Mouse (Mus musculus) MEL-GATA-1-ER (cell line): Measurements from ENCODE around the gene Lrrc8d.
"Not testable (repeated sequence)": the region's sequence is repeated elsewhere in the genome, so short reads cannot be mapped to it uniquely, and the experiment has no call there.

Experiments
- DNase-seq: peaks from one replicate; pipeline ENCODE4 v3.0.0-alpha.2; 2012; ENCODE audit warnings: low read depth; ENCODE audit errors: extremely low read depth

The Lrrc8d gene

DNA sequence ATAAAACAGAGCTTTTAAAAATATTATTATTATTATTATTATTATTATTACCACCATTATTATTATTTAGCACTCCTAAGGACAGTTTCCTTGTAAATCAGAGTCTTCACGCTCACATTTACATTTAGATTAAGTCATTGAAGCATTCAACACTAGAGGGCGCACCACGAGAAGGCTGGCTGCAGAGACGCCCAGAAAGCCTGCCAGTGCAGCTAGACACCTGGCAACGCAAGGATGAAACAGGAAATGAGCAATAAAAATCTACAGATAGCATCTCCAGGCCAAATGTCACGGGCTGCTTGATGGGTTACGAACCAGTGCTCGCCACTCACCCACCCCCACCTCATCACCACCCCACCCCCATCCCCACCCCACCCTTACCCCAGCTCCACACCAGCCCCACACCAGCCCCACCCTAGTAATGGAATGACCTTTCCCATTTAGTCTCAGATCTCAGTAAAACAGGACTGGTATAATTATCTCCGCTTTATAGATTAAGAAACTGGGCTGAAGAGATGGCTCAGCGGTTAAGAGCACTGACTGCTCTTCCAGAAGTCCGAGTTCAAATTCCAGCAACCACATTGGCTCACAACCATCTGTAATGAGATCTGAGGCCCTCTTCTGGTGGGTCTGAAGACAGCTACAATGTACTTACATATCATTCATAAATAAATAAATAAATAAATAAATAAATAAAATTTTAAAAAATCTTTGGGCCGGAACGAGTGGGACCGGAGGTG lies 14.7 kb upstream of the Lrrc8d start:
- DNase-seq: peak; percentile 43

GRCm38 (mm10) chr5:105685780-105686305 lies 13.9 kb upstream of the Lrrc8d start:
- DNase-seq: not testable (repeated sequence)

DNA sequence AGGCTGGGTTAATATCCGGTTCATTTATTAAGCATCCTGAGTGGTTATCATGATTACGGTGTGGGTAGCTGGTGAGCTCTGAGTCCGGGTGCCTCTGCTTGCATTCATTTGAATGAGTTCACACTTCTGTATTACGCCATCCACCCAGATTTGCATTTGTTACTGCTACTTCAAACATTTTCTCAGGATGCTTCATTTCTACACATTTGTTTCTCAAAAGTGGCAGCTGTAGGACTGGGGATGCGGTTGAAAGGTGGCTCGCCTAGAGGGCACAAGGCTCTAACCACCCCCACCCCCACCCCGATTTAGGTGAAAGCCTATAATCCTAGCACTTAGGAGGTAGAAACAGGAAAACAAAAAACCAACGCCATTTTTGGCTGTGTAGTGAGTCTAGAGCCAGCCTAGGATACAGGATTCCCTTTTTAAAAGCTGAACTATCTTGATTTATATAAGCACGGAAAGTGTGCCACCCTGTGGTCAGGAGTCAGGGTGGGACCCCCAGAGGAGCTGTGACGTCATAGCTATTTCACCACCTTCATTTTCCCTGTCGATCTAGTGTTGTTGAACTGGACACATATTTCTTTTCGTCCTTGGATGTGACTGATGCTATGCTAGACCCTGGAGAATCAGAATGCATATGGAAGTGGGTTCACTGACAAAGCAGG lies 13.3 kb upstream of the Lrrc8d start:
- DNase-seq: no peak

GRCm38 (mm10) chr5:105690502-105691454 lies 9.0 kb upstream of the Lrrc8d start:
- DNase-seq: no peak

DNA sequence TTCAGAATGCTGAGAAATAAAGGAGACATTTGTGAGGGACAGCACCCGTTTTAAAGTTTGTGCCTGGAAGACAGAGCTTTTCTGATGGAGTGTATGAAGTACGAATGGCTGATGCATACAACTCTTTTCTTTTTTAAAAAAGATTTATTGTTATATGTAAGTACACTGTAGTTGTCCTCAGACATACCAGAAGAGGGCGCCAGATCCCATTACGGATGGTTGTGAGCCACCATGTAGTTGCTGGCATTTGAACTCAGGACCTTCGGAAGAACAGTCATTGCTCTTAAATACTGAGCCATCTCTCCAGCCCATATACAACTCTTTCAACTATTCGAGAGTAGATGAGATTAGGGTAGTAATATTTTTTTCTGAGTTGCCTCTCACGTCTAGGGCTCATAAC lies 8.1 kb upstream of the Lrrc8d start:
- no peak for DNase-seq

GRCm38 (mm10) chr5:105694339-105694930 lies 5.3 kb upstream of the Lrrc8d start:
- no peak for DNase-seq

GRCm38 (mm10) chr5:105696049-105696448 lies 3.7 kb upstream of the Lrrc8d start:
- no peak for DNase-seq

DNA sequence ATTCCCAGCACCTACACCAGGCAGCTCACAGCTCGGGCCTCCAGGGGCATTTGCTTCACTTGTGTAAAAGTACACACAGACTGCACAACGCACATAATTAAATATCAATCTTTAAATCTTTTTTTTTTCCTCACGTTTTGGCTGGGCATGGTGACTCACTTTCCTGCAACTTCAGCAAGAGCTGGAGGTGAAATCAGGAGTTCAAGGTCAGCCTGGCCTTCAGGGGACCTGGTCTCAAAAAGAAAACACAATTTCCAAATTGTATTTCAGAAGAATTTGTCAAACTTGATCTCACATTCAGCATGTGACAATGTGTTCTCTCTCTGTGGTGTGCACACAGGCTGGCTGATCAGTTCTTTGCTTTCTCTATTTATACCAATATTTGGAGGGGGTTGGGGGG lies 1.9 kb upstream of the Lrrc8d start:
- no peak for DNase-seq

DNA sequence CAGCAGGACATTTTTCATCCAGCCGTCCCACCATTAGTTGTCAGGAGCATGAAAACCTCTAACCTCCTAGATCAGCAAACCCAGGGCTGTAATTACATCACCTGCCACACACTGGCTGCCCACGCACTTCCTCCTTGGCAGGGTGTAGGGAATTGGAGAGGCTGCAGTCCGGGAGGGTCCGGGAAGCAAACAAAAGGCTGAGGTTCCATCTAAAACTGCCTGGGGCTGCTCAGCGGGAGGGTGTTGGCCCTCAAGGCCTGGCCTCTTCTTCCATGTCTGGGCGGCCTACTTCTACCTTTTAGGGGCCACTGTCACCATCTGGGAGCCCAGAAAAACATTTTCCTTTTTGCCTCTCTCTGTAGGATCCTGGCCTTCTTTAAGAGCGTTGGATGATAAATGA lies 1.1 kb upstream of the Lrrc8d start:
- no peak for DNase-seq

- DNase-seq: peak; percentile 69
These were observed 492 bp downstream of the Lrrc8d start for GRCm38 (mm10) chr5:105700070-105700851.

GRCm38 (mm10) chr5:105701326-105701725 lies 1.6 kb downstream of the Lrrc8d start:
- DNase-seq: no peak

DNA sequence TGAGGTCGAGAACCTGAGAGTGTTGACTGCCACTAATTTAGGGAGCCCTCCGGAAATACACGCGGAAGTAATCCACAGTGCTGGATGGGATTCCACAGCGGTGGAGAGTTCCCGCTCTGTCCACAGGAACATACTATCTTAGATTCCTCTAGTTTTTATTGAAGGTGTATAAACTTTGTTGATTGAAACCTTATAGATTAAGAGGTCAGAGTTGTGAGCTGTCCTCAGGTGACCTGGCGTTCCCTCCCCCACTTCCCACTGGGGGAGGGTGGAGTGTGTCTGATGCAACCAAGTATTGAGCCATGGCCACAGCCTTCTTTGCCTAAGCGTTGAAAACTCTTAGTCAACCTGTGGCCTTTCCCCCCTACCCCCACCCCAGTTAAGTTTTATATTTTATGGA lies 2.1 kb downstream of the Lrrc8d start:
- DNase-seq: no peak

GRCm38 (mm10) chr5:105702580-105703285 lies 3.0 kb downstream of the Lrrc8d start:
- DNase-seq: no peak

- no peak for DNase-seq
These were observed 3.5 kb downstream of the Lrrc8d start for GRCm38 (mm10) chr5:105703286-105703655.

DNA sequence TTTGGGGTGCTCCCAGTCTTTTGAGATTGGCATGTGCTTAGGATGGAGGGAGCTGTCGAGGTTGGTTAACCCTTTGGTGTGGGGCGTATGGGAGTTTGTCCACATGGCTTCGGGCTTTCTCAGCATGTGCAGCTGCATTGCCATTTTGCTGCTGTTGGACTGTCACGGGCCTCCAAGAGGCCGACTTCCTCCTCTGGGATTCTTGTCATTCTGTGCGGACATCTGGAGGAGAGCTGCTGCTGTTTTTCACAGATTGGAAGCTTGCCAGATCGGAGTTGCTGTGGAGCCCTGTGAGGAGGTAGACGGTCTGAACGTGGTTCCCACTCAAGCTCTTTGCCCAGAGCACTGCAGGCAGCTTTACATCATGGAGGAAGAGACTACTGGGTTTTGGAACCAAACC lies 4.8 kb downstream of the Lrrc8d start:
- no peak for DNase-seq

DNA sequence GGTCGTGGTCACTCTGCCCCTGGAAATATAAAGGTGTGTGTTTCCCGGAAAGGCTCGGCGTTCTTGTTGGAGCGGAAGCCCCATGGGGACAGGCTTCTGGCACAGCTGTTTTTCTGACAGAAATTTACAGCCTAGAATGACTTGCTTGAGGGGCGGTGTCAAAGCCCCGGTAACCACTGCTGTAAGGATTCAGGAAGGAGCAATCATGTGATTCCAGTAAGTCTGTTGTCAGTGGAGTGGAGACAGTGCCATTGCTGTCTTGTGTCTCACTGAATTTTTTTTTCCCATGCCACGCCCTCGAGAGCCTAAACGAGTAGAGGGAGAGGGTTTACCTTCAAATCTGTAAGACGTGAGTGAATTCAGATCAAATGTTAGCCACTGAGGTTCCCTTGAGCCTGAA lies 6.9 kb downstream of the Lrrc8d start:
- no peak for DNase-seq

DNA sequence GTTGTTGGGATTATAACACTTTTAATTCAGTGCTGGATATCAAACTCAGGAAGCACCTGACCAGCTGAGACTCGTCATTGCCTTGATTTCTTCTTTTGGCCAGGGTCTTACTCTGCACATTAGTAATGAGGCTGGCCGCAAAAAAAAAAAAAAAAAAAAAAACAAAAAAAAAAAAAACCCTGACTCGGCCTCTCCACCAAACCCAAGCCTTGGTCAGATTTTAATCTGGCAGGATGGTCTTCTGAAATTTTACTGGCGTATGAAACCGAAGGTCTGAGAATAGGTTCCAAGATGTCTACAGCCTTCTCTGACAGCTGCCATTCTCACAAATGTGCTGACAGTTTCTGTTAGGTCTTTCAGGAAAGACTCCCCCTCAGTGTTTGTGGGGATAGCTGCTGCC lies 8.5 kb downstream of the Lrrc8d start:
- no peak for DNase-seq

GRCm38 (mm10) chr5:105710473-105710872 lies 10.7 kb downstream of the Lrrc8d start:
- no peak for DNase-seq

DNA sequence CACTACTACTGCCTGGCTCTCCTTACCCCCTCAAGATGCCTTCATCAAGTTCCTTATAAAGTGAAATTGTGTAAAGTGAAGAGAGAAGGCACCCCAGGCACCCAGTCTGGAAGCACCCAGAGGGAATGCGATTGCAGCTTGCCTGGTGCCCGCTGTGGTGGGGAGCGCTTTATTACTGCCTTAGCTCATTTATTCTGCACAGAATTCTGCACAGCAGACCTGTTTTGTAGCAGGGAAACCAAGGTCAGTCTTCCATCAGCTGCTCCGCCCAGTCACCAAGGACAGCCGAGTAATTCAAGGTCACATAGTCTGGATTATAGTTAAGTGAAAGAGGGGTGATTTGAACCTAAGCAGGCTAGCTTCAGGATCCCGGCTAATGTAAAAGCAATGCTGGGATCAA lies 14.7 kb downstream of the Lrrc8d start:
- DNase-seq: no peak

DNA sequence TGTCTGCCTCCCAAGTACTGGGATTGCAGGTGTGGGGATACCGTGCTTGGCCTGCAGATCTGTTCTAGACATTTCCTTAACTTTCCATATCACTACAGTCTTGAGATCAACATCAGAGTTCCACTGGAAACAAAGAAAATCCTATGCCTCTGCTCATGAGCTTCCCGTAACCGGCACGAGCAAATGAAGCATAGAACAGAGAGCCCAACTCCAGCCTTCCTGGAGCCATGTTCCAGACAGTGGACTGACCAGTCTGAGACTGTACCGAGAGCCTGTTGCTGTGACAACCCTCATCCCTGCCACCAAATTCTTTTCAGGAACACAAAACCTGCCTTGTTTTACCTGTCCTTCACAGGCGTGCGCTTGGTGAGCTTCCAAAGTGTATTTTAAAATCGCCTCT lies 15.3 kb downstream of the Lrrc8d start:
- no peak for DNase-seq
